Mouse (Mus musculus) ovary, adult 18-20 months (tissue): ENCODE data around the gene Akap13.
"Not testable (repeated sequence)": the region's sequence is repeated elsewhere in the genome, so short reads cannot be mapped to it uniquely, and the experiment has no call there.

ENCODE experiments used
- DNase-seq: peaks from one replicate; pipeline ENCODE4 v3.0.0; 2022; ENCODE audit warnings: low spot score, mixed read lengths

Akap13 gene

DNA sequence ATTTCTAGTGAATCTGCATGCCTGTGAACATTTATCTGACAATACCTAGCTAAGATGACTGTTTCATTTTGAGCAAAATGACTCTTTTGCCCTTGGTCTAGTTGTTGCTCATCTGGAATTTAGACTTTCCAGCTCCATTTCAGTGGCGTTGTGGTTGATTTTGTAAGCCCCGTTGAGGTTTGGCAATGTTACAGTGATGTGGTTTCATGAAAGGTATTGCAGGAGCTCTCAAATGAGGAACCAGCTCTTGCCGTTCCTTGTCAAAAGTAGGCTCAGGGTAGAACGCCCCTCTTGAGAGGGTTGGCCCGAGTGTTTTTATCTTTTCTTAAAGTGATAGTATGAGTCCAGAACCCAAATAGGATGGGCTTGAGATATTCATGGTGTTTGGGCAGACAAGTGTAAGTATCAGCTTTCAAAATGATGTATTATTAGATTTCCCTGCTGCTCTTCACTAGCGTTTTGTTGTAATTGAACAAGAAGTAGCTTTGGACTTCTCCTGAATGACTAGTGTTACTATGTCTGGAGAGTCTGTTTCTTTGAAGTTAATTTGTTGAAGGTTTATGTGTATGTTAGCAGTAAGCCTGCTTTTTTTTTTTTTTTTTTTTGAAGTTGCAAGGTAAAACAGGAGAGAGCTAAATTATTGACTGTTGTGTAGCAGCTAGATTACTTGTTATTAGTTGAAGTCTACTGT lies 140.9 kb downstream of the Akap13 start:
- DNase-seq = no peak

GRCm38 (mm10) chr7:75597840-75598239 lies 142.5 kb downstream of the Akap13 start:
- no peak for DNase-seq

DNA sequence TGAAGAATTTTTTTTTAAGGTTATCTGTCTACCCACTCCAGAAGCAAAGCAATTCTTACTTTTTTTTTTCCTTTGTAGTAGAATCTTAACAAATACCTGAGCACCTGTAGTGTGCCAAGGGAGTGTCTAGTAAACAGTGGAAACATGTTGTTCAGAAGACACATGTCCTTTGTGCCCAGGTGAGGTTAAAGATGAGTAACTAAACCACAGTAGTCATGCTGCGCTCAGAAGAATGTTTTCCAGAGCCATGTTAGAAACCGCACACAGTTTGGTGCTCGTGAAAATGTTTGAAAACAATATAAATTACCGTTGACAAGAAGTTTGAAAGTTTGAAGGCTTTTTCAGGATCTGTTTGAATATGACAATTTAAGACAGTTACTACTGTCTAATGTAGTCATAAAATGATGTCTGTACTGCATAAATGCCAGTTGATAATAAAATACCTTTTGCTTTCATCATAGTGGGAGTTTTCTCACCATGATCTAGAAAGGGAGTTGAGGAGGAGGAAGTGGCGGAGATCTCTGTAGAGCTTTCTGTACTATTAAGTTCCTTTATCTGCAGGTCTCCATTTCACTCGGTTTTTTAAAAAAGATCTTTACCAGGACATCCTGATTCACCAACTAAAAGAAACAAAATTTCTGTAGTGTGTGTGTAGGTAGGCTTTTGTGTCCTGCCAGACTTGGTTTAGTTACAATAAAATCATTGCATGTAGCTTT lies 145.2 kb downstream of the Akap13 start:
- DNase-seq = no peak

GRCm38 (mm10) chr7:75607248-75607647 lies 151.9 kb downstream of the Akap13 start:
- DNase-seq = no peak

- DNase-seq = no peak
These were observed 153.4 kb downstream of the Akap13 start for GRCm38 (mm10) chr7:75608716-75609115.

DNA sequence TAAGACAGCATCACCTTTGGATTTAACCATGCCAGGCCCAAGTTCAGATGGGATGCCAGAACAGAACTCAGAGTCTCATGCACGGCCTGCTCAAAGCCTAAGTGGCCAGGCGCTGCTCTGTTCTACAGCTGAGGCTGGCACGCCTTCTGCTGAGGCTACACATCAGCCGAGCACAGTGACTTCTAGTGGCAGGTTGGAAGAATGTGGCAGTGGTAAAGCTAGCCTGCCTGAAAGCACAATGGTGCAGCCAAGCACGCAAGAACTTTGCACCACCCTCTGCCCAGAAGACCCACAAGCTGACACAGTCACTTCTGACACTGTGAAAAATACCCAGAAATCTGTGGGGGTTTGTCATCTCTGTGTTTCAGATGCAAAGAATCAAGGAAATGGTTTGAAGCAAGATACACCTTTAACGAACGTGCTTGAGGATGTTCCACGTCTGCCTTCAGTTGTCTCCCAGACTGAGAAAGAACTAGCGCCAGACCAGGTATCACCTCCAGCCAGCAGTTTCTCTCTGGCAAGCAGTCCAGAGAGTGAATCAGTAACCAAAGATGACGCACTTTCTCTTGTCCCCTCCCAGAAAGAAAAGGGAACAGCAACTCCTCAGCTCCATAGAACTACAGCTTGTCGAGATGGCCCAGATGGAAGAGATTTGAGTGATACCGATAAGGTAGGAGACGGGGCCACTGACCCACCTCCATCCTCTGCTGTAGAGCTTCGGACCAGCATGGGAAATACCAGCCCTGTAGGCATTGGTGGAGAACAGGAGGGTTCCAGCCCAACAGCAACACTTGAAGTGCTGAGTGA lies 154.3 kb downstream of the Akap13 start:
- DNase-seq = no peak

DNA sequence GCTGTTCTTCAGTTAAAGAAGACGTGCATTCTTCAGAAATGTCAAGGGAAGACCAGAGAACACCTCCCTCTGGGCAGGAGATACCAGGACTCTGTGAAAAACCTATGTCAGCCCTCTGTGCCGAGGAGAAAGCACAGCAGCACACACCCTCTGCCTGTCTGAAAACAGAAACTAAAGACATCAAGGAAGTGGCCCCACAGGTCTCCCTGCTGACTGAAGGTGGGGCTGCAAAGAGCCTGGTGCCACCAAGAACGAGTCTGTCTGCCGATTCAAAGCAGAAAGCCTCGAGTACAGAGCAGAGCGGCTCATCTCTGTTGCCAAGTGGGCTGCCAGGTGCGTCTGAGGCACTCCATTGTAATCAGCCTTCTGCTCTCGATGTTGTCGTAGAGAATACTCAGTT lies 155.1 kb downstream of the Akap13 start:
- no peak for DNase-seq

- DNase-seq = no peak
These were observed 156.1 kb downstream of the Akap13 start for GRCm38 (mm10) chr7:75611261-75611950.

DNA sequence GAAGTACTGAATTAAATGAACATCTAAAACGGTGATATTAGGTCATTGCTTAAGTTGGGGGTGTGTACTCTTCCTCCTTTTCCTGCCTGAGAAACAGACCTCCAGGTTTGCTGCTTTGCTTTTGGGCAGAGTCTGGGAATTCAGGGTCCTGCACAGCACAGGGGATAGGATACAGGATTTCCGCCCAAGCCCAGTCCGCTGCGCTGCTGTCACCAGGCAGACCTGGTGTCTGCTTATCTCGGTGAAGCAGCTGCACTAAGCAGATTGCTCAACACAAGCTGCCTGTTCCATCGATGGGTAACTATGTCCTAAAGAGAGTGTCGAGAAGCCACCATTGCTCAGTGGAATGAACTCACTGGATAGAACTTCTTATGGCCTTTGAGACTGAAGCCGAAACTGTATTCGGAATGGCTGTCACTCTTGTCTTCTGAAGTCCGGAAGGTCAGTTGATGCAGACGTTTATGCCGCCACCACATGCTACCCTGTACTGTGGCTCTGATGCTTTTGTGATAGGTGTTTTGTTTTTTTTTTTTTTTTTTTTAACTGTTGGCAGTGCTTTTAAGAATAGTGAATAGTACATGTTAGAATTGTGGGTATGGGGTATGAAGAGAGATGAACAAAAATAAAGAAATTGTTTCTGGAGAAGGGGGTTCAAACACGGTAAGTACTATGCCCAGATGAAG lies 156.8 kb downstream of the Akap13 start:
- DNase-seq = no peak

- DNase-seq = no peak
These were observed 157.3 kb downstream of the Akap13 start for GRCm38 (mm10) chr7:75612683-75613053.

DNA sequence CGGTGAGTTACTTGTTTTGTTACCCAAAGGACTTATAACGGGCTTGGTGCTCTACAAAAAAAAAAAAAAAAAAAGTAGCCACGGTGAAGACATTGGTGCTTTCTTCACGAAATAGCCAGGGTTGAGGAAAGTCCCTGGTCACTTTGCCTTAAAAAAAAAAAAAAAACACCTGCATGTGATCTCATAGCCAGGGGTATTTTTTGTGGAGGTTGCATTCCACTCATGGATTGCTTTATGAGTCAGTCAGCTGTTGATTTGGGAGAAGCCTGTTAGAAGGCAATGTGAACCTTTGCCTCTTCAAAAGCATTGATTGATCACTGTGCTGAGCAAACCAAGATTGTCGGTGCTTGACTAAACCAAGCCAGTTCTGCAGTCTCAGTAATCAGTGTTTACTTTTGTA lies 157.9 kb downstream of the Akap13 start:
- DNase-seq = no peak

DNA sequence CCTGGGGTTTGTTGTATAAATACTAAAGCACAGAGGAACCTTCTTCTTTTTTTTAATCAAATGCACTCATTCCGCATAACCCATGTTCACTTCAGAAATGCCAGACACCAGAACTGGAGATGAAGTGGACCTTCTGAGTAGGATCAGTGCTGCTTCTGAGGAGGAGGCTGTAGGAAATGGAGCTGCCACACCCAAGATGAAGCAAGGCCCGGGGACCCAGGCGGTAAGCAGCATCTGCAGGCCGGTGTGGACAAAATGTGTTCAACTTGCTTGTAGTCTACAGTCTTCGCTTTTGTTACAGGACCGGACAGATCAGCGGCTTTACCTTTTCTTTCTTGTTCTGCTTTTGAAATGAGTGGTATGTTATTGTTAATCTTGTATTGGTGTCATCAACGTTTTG lies 159.5 kb downstream of the Akap13 start:
- no peak for DNase-seq

GRCm38 (mm10) chr7:75617246-75617645 lies 161.9 kb downstream of the Akap13 start:
- not testable (repeated sequence) for DNase-seq

- no peak for DNase-seq
These were observed 163.4 kb downstream of the Akap13 start for GRCm38 (mm10) chr7:75618699-75619098.

DNA sequence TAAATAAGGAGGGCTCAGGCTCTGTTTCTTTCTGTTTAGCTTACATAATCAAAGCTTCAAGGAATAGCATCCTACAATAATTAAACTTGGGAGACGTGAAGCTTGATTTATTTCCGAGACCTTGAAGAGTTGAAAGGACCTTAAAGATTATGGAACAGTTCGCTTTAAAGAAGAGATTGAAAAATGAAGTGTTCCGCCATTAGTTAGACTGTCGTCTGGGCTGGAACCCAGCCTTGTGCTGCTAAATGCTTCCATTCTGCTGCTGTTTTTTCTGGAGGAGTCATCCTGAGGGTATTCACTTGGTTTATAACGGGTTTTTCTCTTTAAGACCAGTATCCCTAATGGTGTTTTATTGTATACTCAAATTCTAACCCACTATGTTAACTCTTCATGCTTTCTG lies 164.5 kb downstream of the Akap13 start:
- DNase-seq = no peak

DNA sequence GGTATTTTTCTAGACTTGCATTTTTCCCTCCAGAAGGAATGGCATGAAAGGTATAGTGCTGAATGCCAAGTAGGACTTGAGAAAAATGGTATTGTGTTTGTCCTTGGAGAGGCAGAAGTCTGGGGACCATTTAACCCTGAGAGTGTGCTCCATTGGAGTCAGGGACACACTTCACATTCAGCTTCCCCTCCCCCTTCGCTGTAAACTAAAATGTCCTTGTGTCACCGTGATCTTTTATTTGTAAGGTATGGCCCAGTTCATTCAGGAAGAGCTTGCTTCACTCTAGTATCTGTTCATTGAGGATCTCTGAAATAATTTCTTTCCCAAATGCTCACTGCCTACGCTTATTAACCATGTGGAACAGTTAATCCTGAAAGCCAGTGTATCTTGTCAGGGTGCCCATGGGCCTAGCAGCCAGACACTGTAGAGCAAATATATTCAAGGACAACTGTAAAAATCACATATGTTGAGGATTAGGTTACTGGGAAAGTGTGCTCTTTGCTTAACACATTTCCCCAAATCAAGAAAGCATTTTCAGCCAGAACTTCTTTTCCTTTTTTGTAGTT lies 165.1 kb downstream of the Akap13 start:
- no peak for DNase-seq

GRCm38 (mm10) chr7:75620976-75621375 lies 165.6 kb downstream of the Akap13 start:
- no peak for DNase-seq

DNA sequence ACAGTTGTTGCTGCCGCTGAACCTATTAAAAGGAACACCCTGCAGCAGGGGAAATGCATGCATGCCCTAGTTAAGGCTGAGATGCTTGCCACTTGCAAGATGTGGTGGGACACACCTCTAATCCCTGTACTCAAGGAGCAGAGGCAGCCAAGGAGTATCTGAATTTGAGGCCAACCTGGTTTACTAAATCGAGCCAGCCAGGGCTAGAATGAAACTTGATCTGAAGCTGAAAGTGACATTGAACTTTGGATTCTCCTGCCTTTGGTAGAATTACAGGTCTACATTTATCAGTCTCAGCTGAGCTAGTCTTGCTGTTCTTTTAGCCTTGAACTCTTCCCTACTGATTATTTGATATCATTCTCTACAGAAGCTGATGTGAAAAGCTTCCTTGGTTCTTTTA lies 172.5 kb downstream of the Akap13 start:
- no peak for DNase-seq

GRCm38 (mm10) chr7:75629669-75630068 lies 174.3 kb downstream of the Akap13 start:
- no peak for DNase-seq

DNA sequence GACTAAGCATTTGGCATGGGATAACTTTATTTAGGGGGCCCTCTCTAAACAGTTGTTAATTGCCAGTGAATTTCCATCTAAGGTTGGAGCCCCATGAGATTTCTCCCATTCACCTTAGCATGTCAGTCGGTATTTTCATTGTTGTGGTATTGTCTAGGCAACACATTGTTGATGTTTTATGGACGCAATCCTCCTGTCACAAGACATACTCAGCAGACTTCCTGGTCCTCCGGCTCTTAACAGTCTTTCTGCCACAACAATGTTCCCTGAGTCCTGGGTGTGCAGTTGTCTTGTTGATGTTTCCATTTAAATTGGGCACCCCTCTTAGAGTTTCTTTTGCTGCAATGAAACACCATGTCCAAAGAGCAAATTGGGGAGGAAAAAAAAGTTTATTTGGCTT lies 177.6 kb downstream of the Akap13 start:
- no peak for DNase-seq

DNA sequence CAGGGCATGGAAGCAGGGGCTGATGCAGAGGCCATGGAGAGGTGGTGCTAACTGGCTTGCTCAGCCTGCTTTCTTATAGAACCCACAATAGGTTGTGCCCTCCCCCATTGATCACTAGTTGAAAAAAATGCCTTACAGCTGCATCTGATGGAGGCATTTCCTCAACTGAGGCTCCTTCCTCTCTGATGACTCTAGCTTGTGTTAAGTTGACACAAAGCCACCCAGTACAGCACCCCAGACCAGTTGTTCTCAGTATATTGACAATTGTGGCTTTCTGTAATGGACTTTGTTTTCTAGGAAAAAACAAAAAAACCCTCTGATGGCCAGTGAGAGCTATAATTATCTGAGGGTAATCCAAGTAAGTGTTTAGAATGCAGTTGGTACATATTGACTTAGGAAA lies 178.1 kb downstream of the Akap13 start:
- no peak for DNase-seq
